Mouse (Mus musculus): ENCODE measurements around the gene Ppp1r17.

The Ppp1r17 gene

DNA sequence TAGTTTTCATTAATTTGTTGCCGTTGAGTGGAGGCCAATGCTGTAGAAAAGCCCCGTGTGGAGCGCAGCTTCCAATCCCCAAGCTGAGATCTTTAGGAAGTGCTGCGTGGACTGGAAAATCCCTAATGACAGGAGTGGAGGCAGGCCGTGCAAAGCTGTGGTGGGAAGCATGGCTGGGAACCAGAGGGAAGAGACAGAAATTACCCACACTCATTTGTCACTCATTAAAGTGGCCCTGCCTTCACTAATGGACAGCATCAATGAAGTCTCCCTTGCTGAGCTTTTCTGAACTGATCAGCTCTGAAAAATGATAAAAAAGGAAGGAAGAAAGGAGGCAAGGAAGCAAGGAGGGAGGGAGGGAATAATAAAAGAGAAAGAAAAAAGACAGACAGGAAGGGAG, 12.7 kb downstream of the Ppp1r17 start:
- no peaks in the 10 kb centered on the region for H3K4me1 ChIP-seq (replicated peaks; ENCODE audit: low read depth, low read length)
- H3K9me3 ChIP-seq (ENCODE audit: low read length): no peaks in the 10 kb centered on the region
- TF ChIP-seq CTCF (conservative IDR thresholded peaks at IDR 0.05; ENCODE audit: low read length) (no peak), NANOG (IDR thresholded peaks at IDR 0.05; ENCODE audit: borderline replicate concordance, low read length) (no peak), POU5F1 (IDR thresholded peaks at IDR 0.05; ENCODE audit: borderline replicate concordance, low read length) (no peak)
- H3K36me3 ChIP-seq (ENCODE audit: insufficient read depth, low read length): no peaks in the 10 kb centered on the region
- H3K4me3 ChIP-seq (replicated peaks; ENCODE audit: low read length): no peak overlapping the region
- H3K27me3 ChIP-seq (ENCODE audit: insufficient read depth, low read length): 0 out of 2 replicates have a peak, but pooled peaks cover 3% of the 10 kb centered on the region

DNA sequence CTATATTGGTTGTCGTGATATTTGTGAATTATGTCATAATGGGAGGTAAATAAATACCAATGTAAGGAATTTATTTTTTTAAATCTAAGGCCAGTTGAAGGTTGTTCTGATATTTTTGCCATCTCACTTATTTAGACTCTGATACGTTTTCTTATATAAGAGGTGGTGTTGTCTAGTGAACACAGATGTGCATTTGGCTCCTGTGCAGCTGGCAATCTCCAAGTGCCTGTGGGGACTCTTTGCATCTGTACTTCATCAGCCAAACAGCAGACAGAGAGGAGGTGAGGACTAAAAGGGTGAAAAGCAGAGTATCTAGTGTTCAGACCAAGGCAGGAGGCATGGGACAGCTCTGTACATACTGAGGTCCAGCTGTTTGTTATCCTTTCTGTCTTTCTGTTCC, 14.9 kb downstream of the Ppp1r17 start:
- H3K27me3 ChIP-seq (ENCODE audit: insufficient read depth, low read length): 0 out of 2 replicates have a peak, but pooled peaks cover 3% of the 10 kb centered on the region
- no peaks in the 10 kb centered on the region for H3K4me1 ChIP-seq (replicated peaks; ENCODE audit: low read depth, low read length)
- H3K36me3 ChIP-seq (ENCODE audit: insufficient read depth, low read length): no peaks in the 10 kb centered on the region
- H3K9me3 ChIP-seq (ENCODE audit: low read length): no peaks in the 10 kb centered on the region
- H3K4me3 ChIP-seq (replicated peaks; ENCODE audit: low read length): no peak overlapping the region
- TF ChIP-seq CTCF (conservative IDR thresholded peaks at IDR 0.05; ENCODE audit: low read length): no peak
- no peak for TF ChIP-seq NANOG (IDR thresholded peaks at IDR 0.05; ENCODE audit: borderline replicate concordance, low read length)
- no peak for TF ChIP-seq POU5F1 (IDR thresholded peaks at IDR 0.05; ENCODE audit: borderline replicate concordance, low read length)

DNA sequence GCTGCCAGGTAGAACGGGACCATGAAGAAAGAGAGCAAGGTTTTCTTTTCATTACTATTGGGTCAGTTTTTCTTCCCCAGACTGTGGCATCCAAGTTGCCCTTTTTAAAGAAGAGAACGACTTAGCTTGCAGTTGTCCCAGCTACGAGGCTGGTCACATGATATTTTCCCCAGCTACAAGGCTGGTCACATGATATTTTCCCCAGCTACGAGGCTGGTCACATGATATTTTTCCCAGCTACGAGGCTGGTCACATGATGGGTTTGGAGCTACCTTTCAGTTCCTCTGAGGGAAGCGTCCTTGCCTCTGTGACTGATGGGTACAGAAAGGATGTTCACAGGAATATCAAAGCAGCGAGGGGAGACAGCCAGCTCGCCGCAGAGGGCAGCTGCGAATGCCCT, 17.8 kb downstream of the Ppp1r17 start:
- Histone ChIP-seq H3K27me3 (ENCODE audit: insufficient read depth, low read length) (no peaks in the 10 kb centered on the region), H3K4me1 (replicated peaks; ENCODE audit: low read depth, low read length) (no peaks in the 10 kb centered on the region), H3K4me3 (replicated peaks; ENCODE audit: low read length) (no peak overlapping the region), H3K9me3 (ENCODE audit: low read length) (no peaks in the 10 kb centered on the region), H3K36me3 (ENCODE audit: insufficient read depth, low read length) (no peaks in the 10 kb centered on the region)
- TF ChIP-seq NANOG (IDR thresholded peaks at IDR 0.05; ENCODE audit: borderline replicate concordance, low read length): no peak
- no peak for TF ChIP-seq CTCF (conservative IDR thresholded peaks at IDR 0.05; ENCODE audit: low read length)
- TF ChIP-seq POU5F1 (IDR thresholded peaks at IDR 0.05; ENCODE audit: borderline replicate concordance, low read length): no peak

DNA sequence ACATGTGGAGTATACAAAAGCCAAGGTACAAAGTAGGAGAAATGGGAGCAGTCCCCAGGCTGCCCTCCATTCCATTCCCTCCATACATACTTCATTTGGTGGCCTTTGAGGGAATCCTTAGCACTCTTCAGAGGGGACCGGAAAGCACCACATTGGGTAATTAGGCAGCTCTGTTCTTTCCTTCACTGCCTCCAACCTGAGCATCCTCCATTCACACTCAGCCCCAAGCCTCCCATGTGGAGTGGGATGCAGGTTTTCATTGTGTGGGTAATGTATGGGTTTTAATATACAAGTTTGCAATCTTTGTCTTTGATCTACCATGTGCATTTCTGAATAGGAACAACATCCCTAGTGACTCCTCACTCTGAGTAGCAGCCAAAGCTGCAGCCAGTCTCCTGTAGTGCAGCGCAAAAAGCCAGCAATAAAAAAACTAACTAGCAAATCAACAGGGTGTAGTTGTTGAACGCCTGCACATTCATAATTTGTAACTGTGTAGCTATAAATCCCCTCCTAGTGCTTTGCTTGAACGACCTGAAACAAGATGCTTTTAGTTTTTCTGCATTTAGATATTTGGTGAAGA, 22.3 kb downstream of the Ppp1r17 start:
- Histone ChIP-seq H3K9me3 (ENCODE audit: low read length) (no peaks in the 10 kb centered on the region), H3K4me1 (replicated peaks; ENCODE audit: low read depth, low read length) (no peaks in the 10 kb centered on the region), H3K27me3 (ENCODE audit: insufficient read depth, low read length) (no peaks in the 10 kb centered on the region), H3K4me3 (replicated peaks; ENCODE audit: low read length) (no peak overlapping the region), H3K36me3 (ENCODE audit: insufficient read depth, low read length) (no peaks in the 10 kb centered on the region)
- TF ChIP-seq POU5F1 (IDR thresholded peaks at IDR 0.05; ENCODE audit: borderline replicate concordance, low read length): no peak
- TF ChIP-seq NANOG (IDR thresholded peaks at IDR 0.05; ENCODE audit: borderline replicate concordance, low read length): no peak
- TF ChIP-seq CTCF (conservative IDR thresholded peaks at IDR 0.05; ENCODE audit: low read length): no peak

DNA sequence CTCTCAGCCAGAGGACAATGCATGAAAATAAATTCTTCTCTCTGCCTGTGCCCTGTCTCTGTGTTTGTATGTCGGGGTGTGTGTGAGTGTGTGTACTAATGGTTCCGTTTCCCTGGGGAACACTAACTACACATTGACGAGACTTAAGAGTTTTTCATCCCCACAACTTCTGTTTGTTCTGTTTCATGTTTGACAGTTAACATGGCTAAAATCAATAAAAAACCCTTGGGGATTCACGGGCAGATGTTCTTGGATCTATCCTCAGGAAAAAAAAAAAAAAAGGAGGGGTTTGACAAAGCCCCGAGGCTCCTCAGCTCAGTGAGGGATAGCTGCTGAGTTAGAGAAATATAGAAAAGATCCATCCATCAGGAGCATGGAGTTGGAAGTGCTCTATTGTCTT, 27.0 kb downstream of the Ppp1r17 start:
- no peak for TF ChIP-seq CTCF (conservative IDR thresholded peaks at IDR 0.05; ENCODE audit: low read length)
- no peak for TF ChIP-seq NANOG (IDR thresholded peaks at IDR 0.05; ENCODE audit: borderline replicate concordance, low read length)
- TF ChIP-seq POU5F1 (IDR thresholded peaks at IDR 0.05; ENCODE audit: borderline replicate concordance, low read length): no peak
- H3K9me3 ChIP-seq (ENCODE audit: low read length): no peaks in the 10 kb centered on the region
- no peaks in the 10 kb centered on the region for H3K36me3 ChIP-seq (ENCODE audit: insufficient read depth, low read length)
- H3K27me3 ChIP-seq (ENCODE audit: insufficient read depth, low read length): no peaks in the 10 kb centered on the region; the same call in 1 of the 2 replicates
- no peak overlapping the region for H3K4me3 ChIP-seq (replicated peaks; ENCODE audit: low read length)
- H3K4me1 ChIP-seq (replicated peaks; ENCODE audit: low read depth, low read length): no peaks in the 10 kb centered on the region

DNA sequence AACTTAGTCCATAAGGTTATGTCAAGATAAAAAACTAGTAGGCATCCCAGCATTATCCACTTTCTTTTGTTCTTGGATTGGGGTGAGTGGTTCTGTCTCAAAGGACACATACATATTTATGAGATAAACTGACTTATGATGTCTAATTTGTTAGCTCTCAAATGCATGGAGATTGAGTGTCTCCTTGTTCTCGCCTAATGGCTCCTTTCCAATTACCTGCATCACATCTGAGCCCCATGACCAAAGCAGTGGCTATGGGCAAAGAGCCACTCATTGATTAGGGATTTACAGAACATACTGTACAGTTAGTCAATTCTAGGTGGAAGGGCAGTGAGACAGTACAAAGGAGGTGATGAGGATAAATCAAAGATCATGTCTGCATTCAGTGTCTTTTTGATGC, 27.4 kb downstream of the Ppp1r17 start:
- H3K27me3 ChIP-seq (ENCODE audit: insufficient read depth, low read length): no peaks in the 10 kb centered on the region; the same call in 1 of the 2 replicates
- H3K36me3 ChIP-seq (ENCODE audit: insufficient read depth, low read length): no peaks in the 10 kb centered on the region
- no peaks in the 10 kb centered on the region for H3K4me1 ChIP-seq (replicated peaks; ENCODE audit: low read depth, low read length)
- H3K4me3 ChIP-seq (replicated peaks; ENCODE audit: low read length): no peak overlapping the region
- no peak for TF ChIP-seq POU5F1 (IDR thresholded peaks at IDR 0.05; ENCODE audit: borderline replicate concordance, low read length)
- TF ChIP-seq CTCF (conservative IDR thresholded peaks at IDR 0.05; ENCODE audit: low read length): no peak
- no peak for TF ChIP-seq NANOG (IDR thresholded peaks at IDR 0.05; ENCODE audit: borderline replicate concordance, low read length)
- no peaks in the 10 kb centered on the region for H3K9me3 ChIP-seq (ENCODE audit: low read length)

DNA sequence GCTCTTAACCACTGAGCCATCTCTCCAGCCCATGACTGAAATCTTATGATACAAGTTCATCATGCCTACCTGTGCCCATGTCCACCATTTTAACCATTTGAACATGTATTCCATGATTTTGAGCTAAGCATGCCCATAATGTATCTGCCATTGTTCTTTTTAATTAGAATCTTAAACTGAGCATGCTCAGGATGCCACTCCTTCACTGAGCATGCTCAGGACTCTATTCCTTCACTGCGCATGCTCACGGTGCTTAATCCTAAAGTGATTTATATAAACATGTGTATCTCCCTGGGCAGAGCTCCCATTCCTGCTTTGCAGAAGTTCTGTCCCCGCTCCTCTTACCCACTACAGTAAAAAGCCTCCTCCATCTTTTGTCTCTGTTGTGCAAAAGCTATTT, 31.3 kb downstream of the Ppp1r17 start:
- Histone ChIP-seq H3K27me3 (ENCODE audit: insufficient read depth, low read length) (no peaks in the 10 kb centered on the region; the same call in 1 of the 2 replicates), H3K4me1 (replicated peaks; ENCODE audit: low read depth, low read length) (no peaks in the 10 kb centered on the region), H3K36me3 (ENCODE audit: insufficient read depth, low read length) (no peaks in the 10 kb centered on the region), H3K9me3 (ENCODE audit: low read length) (no peaks in the 10 kb centered on the region), H3K4me3 (replicated peaks; ENCODE audit: low read length) (no peak overlapping the region)
- TF ChIP-seq CTCF (conservative IDR thresholded peaks at IDR 0.05; ENCODE audit: low read length): no peak

DNA sequence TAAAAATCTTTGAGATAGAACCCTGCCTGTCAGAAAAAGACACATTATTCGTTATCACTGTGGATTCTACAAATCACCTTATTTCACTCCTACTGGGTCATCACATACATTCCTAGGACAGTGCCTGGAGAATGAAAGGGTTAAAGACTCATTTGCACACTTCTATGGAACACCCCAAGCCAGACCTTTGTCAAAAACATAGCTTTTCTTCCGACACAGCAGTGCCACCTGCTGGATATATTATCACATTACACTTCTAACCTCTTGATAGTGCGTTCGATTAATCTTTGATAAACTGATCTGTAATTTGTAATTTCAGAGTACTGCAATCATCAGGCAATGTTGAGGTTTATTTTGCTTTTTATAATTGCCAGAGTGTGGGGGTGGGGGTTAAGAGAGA, 31.8 kb downstream of the Ppp1r17 start:
- no peaks in the 10 kb centered on the region for H3K9me3 ChIP-seq (ENCODE audit: low read length)
- H3K4me1 ChIP-seq (replicated peaks; ENCODE audit: low read depth, low read length): no peaks in the 10 kb centered on the region
- no peak for TF ChIP-seq NANOG (IDR thresholded peaks at IDR 0.05; ENCODE audit: borderline replicate concordance, low read length)
- TF ChIP-seq CTCF (conservative IDR thresholded peaks at IDR 0.05; ENCODE audit: low read length): peak; percentile 67
- H3K4me3 ChIP-seq (replicated peaks; ENCODE audit: low read length): no peak overlapping the region
- no peaks in the 10 kb centered on the region; the same call in 1 of the 2 replicates for H3K27me3 ChIP-seq (ENCODE audit: insufficient read depth, low read length)
- H3K36me3 ChIP-seq (ENCODE audit: insufficient read depth, low read length): no peaks in the 10 kb centered on the region

DNA sequence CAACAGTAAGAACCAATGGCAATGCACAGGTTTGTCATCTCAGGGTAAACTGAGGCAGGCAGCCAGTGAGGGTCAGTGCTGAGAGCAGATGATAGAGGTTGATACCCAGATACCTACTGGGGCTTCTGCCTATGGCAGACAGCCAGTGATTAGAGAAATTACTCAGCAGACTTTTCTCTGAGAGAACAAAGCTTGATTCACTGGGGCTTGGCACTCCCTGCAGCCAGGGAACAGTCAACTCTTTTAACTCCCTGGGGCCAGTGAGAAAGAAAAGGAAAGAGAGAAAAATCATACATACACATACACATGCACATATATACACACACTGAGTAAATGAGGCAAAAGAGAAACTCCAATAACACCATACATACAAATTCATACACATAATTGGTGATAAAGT, 46.4 kb downstream of the Ppp1r17 start:
- H3K4me3 ChIP-seq (replicated peaks; ENCODE audit: low read length): no peak overlapping the region
- H3K27me3 ChIP-seq (ENCODE audit: insufficient read depth, low read length): no peaks in the 10 kb centered on the region
- H3K36me3 ChIP-seq (ENCODE audit: insufficient read depth, low read length): no peaks in the 10 kb centered on the region
- H3K9me3 ChIP-seq (ENCODE audit: low read length): no peaks in the 10 kb centered on the region
- TF ChIP-seq CTCF (conservative IDR thresholded peaks at IDR 0.05; ENCODE audit: low read length): no peak
- no peak for TF ChIP-seq NANOG (IDR thresholded peaks at IDR 0.05; ENCODE audit: borderline replicate concordance, low read length)
- no peak for TF ChIP-seq POU5F1 (IDR thresholded peaks at IDR 0.05; ENCODE audit: borderline replicate concordance, low read length)
- no peaks in the 10 kb centered on the region for H3K4me1 ChIP-seq (replicated peaks; ENCODE audit: low read depth, low read length)
